Mouse (Mus musculus) CH12.LX (cell line): ENCODE measurements at regions not wholly inside any gene's neighbourhood (a gene's known extent, or its start where the extent isn't known, plus 50 kb on each side); places are given as distances from the start of the nearest gene placed in this dataset.

Source experiments
- DNase-seq: peaks from one replicate; pipeline ENCODE4 v3.0.0-alpha.2; 2013; ENCODE audit errors: extremely low read depth
- H3K27ac ChIP-seq: 2 replicates; pipeline ENCODE4 v1.5.1; 2012; ENCODE audit warnings: low read depth, mild to moderate bottlenecking, control low read depth, moderate library complexity; ENCODE audit not compliant: insufficient read depth
- H3K27me3 ChIP-seq: replicated peaks from 2 replicates; pipeline ENCODE3; 2012; ENCODE audit warnings: inconsistent platforms
- H3K36me3 ChIP-seq, 2 experiments: replicated peaks in 1 of 2; 2 replicates each; pipeline versions ENCODE3 to v1.6.1; 2012; ENCODE audit warnings: inconsistent platforms in 1 of 2, low read length in 1 of 2, mild to moderate bottlenecking in 1 of 2, mixed read lengths in 1 of 2, moderate library complexity in 1 of 2; ENCODE audit not compliant: control insufficient read depth in 1 of 2, insufficient read depth in 1 of 2
- H3K4me1 ChIP-seq, 2 experiments: 2 replicates each; pipeline ENCODE4 v1.6.1; 2012; ENCODE audit warnings: inconsistent platforms in 1 of 2, moderate library complexity in 1 of 2; ENCODE audit not compliant: insufficient read depth in 2 of 2, control insufficient read depth in 1 of 2
- H3K4me2 ChIP-seq: 2 replicates; pipeline ENCODE4 v1.6.1; 2012; ENCODE audit warnings: low read depth, mild to moderate bottlenecking, control low read depth; ENCODE audit not compliant: poor library complexity, insufficient read depth, severe bottlenecking
- H3K4me3 ChIP-seq, 3 experiments: fragments of 150-350 bp in 1 of 3; sonication (generic) in 1 of 3; replicated peaks in 1 of 3; 2 replicates each; pipeline versions ENCODE3 to v1.5.1; 2011 to 2012; ENCODE audit warnings: low read depth in 2 of 3, low read length in 2 of 3, mild to moderate bottlenecking in 2 of 3, moderate library complexity in 2 of 3, control low read depth in 1 of 3, improper control_type of control experiment in 1 of 3, inconsistent platforms in 1 of 3, mixed read lengths in 1 of 3; ENCODE audit not compliant: poor library complexity in 1 of 3
- H3K79me2 ChIP-seq: replicated peaks from 2 replicates; pipeline ENCODE4 v1.6.1; 2012; ENCODE audit warnings: mild to moderate bottlenecking, moderate library complexity; ENCODE audit not compliant: control insufficient read depth, poor library complexity, insufficient read depth, severe bottlenecking; ENCODE audit errors: extremely low read depth
- H3K9ac ChIP-seq: 2 replicates; pipeline ENCODE4 v1.6.1; 2012; ENCODE audit warnings: low read depth, mild to moderate bottlenecking, control low read depth, moderate library complexity; ENCODE audit not compliant: insufficient read depth
- H3K9me3 ChIP-seq: replicated peaks from 2 replicates; pipeline ENCODE3; 2012; ENCODE audit warnings: low read length, inconsistent platforms, mixed read lengths
- CHD2 ChIP-seq: IDR thresholded peaks from 2 replicates; pipeline ENCODE4 v1.6.1; 2011; ENCODE audit warnings: low read length, improper control_type of control experiment
- CTCF ChIP-seq, 2 experiments: IDR thresholded peaks in 1 of 2; conservative IDR thresholded peaks in 1 of 2; 2 replicates each; pipeline ENCODE4 v1.5.1; 2011 to 2012; ENCODE audit warnings: low read depth in 2 of 2, low read length in 2 of 2, improper control_type of control experiment in 1 of 2, inconsistent platforms in 1 of 2, mild to moderate bottlenecking in 1 of 2, moderate library complexity in 1 of 2
- GABPA ChIP-seq: IDR thresholded peaks from 2 replicates; pipeline ENCODE4 v1.6.1; 2012; ENCODE audit warnings: low read depth, low read length, improper control_type of control experiment, inconsistent platforms; ENCODE audit not compliant: insufficient replicate concordance
- JUN ChIP-seq: IDR thresholded peaks from 2 replicates; pipeline ENCODE4 v1.6.1; 2011; ENCODE audit warnings: low read depth, mild to moderate bottlenecking, low read length, improper control_type of control experiment, moderate library complexity; ENCODE audit not compliant: insufficient read depth
- JUND ChIP-seq: conservative IDR thresholded peaks from 2 replicates; pipeline ENCODE4 v1.6.1; 2011; ENCODE audit warnings: low read depth, low read length, improper control_type of control experiment
- KAT2A ChIP-seq: IDR thresholded peaks from 2 replicates; pipeline ENCODE4 v1.6.1; 2012; ENCODE audit warnings: low read length, improper control_type of control experiment, inconsistent platforms; ENCODE audit not compliant: insufficient replicate concordance
- MXI1 ChIP-seq: IDR thresholded peaks from 2 replicates; pipeline ENCODE4 v1.6.1; 2011; ENCODE audit warnings: mild to moderate bottlenecking, low read depth, low read length, improper control_type of control experiment
- POLR2AphosphoS2 ChIP-seq: IDR thresholded peaks from 2 replicates; pipeline ENCODE4 v1.6.1; 2011; ENCODE audit warnings: low read depth, low read length, improper control_type of control experiment
- RAD21 ChIP-seq: IDR thresholded peaks from 2 replicates; pipeline ENCODE4 v1.6.1; 2011; ENCODE audit warnings: low read depth, mild to moderate bottlenecking, low read length, improper control_type of control experiment, moderate library complexity
- RCOR1 ChIP-seq: conservative IDR thresholded peaks from 2 replicates; pipeline ENCODE4 v1.6.1; 2012; ENCODE audit warnings: low read depth, mild to moderate bottlenecking, inconsistent platforms, low read length, improper control_type of control experiment
- SMC3 ChIP-seq: IDR thresholded peaks from 2 replicates; pipeline ENCODE4 v1.6.1; 2011; ENCODE audit warnings: low read depth, low read length, improper control_type of control experiment
- TBP ChIP-seq: conservative IDR thresholded peaks from 2 replicates; pipeline ENCODE4 v1.6.1; 2011; ENCODE audit warnings: low read depth, low read length, improper control_type of control experiment
- TCF12 ChIP-seq: IDR thresholded peaks from 2 replicates; pipeline ENCODE4 v1.6.1; 2014; ENCODE audit warnings: low read depth, mild to moderate bottlenecking, inconsistent platforms, low read length, improper control_type of control experiment
- dilution Hi-C: fragments of 300-500 bp; cut with MboI; formaldehyde crosslinking; loops from 2 replicates; pipeline ENCODE4 v1.14.3; 2020; ENCODE audit warnings: low sequenced_read_pairs; ENCODE audit not compliant: extremely low pct_unique_long_range_greater_than_20kb, extremely low pct_ligation_motif_present
- in situ Hi-C: fragments of 300-500 bp; cut with MboI; formaldehyde crosslinking; loops from 3 replicates; pipeline ENCODE4 v1.14.3; 2019; ENCODE audit warnings: low sequenced_read_pairs, low pct_ligation_motif_present, low pct_unique_long_range_greater_than_20kb, mixed read lengths

GRCm38 (mm10) chr3:9959716-9960661 lies 127.9 kb upstream of the Gm9833 start:
- Histone ChIP-seq H3K9me3 (no peaks in the 10 kb centered on the region), H3K27ac (no peak overlapping the region), H3K79me2 (no peaks in the 10 kb centered on the region), H3K4me2 (no peak overlapping the region), H3K27me3 (no peaks in the 10 kb centered on the region), H3K9ac (no peak overlapping the region), H3K36me3 (no peaks in the 10 kb centered on the region), H3K4me1 (no peaks in the 10 kb centered on the region), H3K4me3 (no peak overlapping the region)
- TF ChIP-seq TCF12: no peak
- no peak for TF ChIP-seq MXI1
- dilution Hi-C loops: no loop called here
- in situ Hi-C loops: no loop called here
- DNase-seq: no peak

- dilution Hi-C loops (no loop called here), in situ Hi-C loops (no loop called here)
- H3K27ac ChIP-seq: no peak overlapping the region
- no peak for TF ChIP-seq POLR2AphosphoS2
- TF ChIP-seq JUND: no peak
- no peak for TF ChIP-seq TBP
- no peak for TF ChIP-seq KAT2A
- TF ChIP-seq SMC3: peak; percentile 32
- no peak for TF ChIP-seq CHD2
- TF ChIP-seq CTCF (conservative IDR thresholded peaks at IDR 0.05 in 1 of 2, IDR thresholded peaks at IDR 0.05 in 1 of 2; ENCODE audit: low read depth in 2 of 2, low read length in 2 of 2): peak in 1 of 2 experiments; percentile 31; a peak in 2 of 4 replicates
- no peak for TF ChIP-seq JUN
- TF ChIP-seq RAD21: peak; percentile 11
- no peak for TF ChIP-seq RCOR1
- TF ChIP-seq GABPA: no peak
- no peaks in the 10 kb centered on the region for H3K9me3 ChIP-seq
- H3K4me3 ChIP-seq: no peak overlapping the region
- no peak overlapping the region for H3K4me2 ChIP-seq
- no peaks in the 10 kb centered on the region for H3K79me2 ChIP-seq
- H3K9ac ChIP-seq: no peak overlapping the region
- DNase-seq: no peak
- H3K27me3 ChIP-seq: no peaks in the 10 kb centered on the region
- H3K36me3 ChIP-seq: no peaks in the 10 kb centered on the region
- H3K4me1 ChIP-seq: no peaks in the 10 kb centered on the region
Observed at GRCm38 (mm10) chr3:9960696-9961095, 127.2 kb upstream of the Gm9833 start.
